Mouse (Mus musculus) forebrain, embryonic 12.5 days (tissue): ENCODE data around the gene Eml1. TPM values are rescaled to one million over a fixed set of nuclear protein-coding genes. Genes with fewer than 3 reads are reported as not detected.

ENCODE experiments used
- ATAC-seq: fragments of 200-750 bp; cut with Nextera tagmentation; 2 replicates; pipeline ENCODE4 v1.8.0; 2017; ENCODE audit warnings: moderate TSS enrichment; ENCODE audit not compliant: low FRiP score
- H3K27ac ChIP-seq: fragments of 300-500 bp; sonication (generic); 2 replicates; pipeline ENCODE4 v1.5.1; 2016; ENCODE audit warnings: mild to moderate bottlenecking
- H3K27me3 ChIP-seq: fragments of 300-500 bp; sonication (generic); 2 replicates; pipeline ENCODE4 v1.6.1; 2016; ENCODE audit warnings: mild to moderate bottlenecking
- H3K36me3 ChIP-seq: fragments of 300-500 bp; sonication (generic); replicated peaks from 2 replicates; pipeline ENCODE4 v1.6.1; 2016; ENCODE audit warnings: mild to moderate bottlenecking
- H3K4me1 ChIP-seq: fragments of 300-500 bp; sonication (generic); 2 replicates; pipeline ENCODE4 v1.6.1; 2016
- H3K4me2 ChIP-seq: fragments of 300-500 bp; sonication (generic); 2 replicates; pipeline ENCODE4 v1.6.1; 2016; ENCODE audit warnings: mild to moderate bottlenecking, moderate library complexity
- H3K4me3 ChIP-seq: fragments of 300-500 bp; sonication (generic); replicated peaks from 2 replicates; pipeline ENCODE4 v1.5.1; 2016; ENCODE audit warnings: mild to moderate bottlenecking
- H3K9ac ChIP-seq: fragments of 300-500 bp; sonication (generic); 2 replicates; pipeline ENCODE4 v1.6.1; 2016; ENCODE audit warnings: mild to moderate bottlenecking
- H3K9me3 ChIP-seq: fragments of 300-500 bp; sonication (generic); 2 replicates; pipeline ENCODE4 v1.6.1; 2016
- WGBS: fragments of 180-500 bp; shearing (Covaris S2); methylation state at CpG from one replicate; pipeline ENCODE4 v1.1.7; 2016; 5-methylcytosine and 5-hydroxymethylcytosine counted together
- polyA plus RNA-seq: library from polyadenylated mRNA; unstranded; fragments of >200 nt; fragmentation: Nextera tagmentation; extraction: Ambion mirVana; gene quantifications from 2 replicates; pipeline ENCODE4 v1.2.1, GENCODE M21; 2016

Gene Eml1
- polyA plus RNA-seq, 1 experiment from 2014 or later = 83.0 TPM

GRCm38 (mm10) chr12:108352371-108353136 is 18.2 kb upstream of the Eml1 start:
- ATAC-seq = no peak
- no peak overlapping the region for H3K27ac ChIP-seq
- WGBS = 11% methylated on average over 35 of the region's 35 CpGs
- H3K27me3 ChIP-seq = peaks cover 44% of the 10 kb centered on the region
- peaks cover 9% of the 10 kb centered on the region; the same call in 1 of the 2 replicates for H3K4me1 ChIP-seq
- H3K36me3 ChIP-seq = 0 out of 2 replicates have a peak, but pooled peaks cover 5% of the 10 kb centered on the region
- H3K4me2 ChIP-seq = peak overlapping the region; percentile 47
- peak overlapping the region; percentile 22; the same call in 1 of the 2 replicates for H3K9ac ChIP-seq
- H3K4me3 ChIP-seq = peak overlapping the region; percentile 23
- peaks cover 6% of the 10 kb centered on the region; the same call in 1 of the 2 replicates for H3K9me3 ChIP-seq

GRCm38 (mm10) chr12:108354284-108354683 is 16.5 kb upstream of the Eml1 start:
- WGBS = 64% methylated on average over 2 of the region's 2 CpGs
- Histone ChIP-seq H3K4me1 (peaks cover 9% of the 10 kb centered on the region; the same call in 1 of the 2 replicates), H3K9ac (no peak overlapping the region), H3K36me3 (0 out of 2 replicates have a peak, but pooled peaks cover 5% of the 10 kb centered on the region), H3K4me2 (no peak overlapping the region), H3K9me3 (peaks cover 6% of the 10 kb centered on the region; the same call in 1 of the 2 replicates), H3K27ac (no peak overlapping the region), H3K27me3 (peaks cover 44% of the 10 kb centered on the region), H3K4me3 (no peak overlapping the region)
- no peak for ATAC-seq

- H3K27ac ChIP-seq = no peak overlapping the region
- 0 out of 2 replicates have a peak, but pooled peaks cover 5% of the 10 kb centered on the region for H3K36me3 ChIP-seq
- peaks cover 6% of the 10 kb centered on the region; the same call in 1 of the 2 replicates for H3K9me3 ChIP-seq
- no peak overlapping the region for H3K4me2 ChIP-seq
- H3K27me3 ChIP-seq = peaks cover 41% of the 10 kb centered on the region
- ATAC-seq = no peak
- peaks cover 9% of the 10 kb centered on the region; the same call in 1 of the 2 replicates for H3K4me1 ChIP-seq
- H3K9ac ChIP-seq = no peak overlapping the region
- 83% methylated on average over 1 of the region's 1 CpGs for WGBS
- no peak overlapping the region for H3K4me3 ChIP-seq
Measured at GRCm38 (mm10) chr12:108355271-108355670, 15.5 kb upstream of the Eml1 start.

- no peak overlapping the region for H3K4me2 ChIP-seq
- H3K4me1 ChIP-seq = peaks cover 9% of the 10 kb centered on the region; the same call in 1 of the 2 replicates
- no peak overlapping the region for H3K4me3 ChIP-seq
- H3K9ac ChIP-seq = no peak overlapping the region
- 0 out of 2 replicates have a peak, but pooled peaks cover 5% of the 10 kb centered on the region for H3K36me3 ChIP-seq
- H3K27me3 ChIP-seq = peaks cover 35% of the 10 kb centered on the region
- ATAC-seq = no peak
- no peak overlapping the region for H3K27ac ChIP-seq
- peaks cover 6% of the 10 kb centered on the region; the same call in 1 of the 2 replicates for H3K9me3 ChIP-seq
Measured at GRCm38 (mm10) chr12:108355986-108356385, 14.8 kb upstream of the Eml1 start.

GRCm38 (mm10) chr12:108363796-108364195 is 7.0 kb upstream of the Eml1 start:
- Histone ChIP-seq H3K36me3 (no peaks in the 10 kb centered on the region), H3K27me3 (no peaks in the 10 kb centered on the region; the same call in 1 of the 2 replicates), H3K9me3 (no peaks in the 10 kb centered on the region), H3K9ac (no peak overlapping the region), H3K27ac (no peak overlapping the region), H3K4me2 (no peak overlapping the region), H3K4me1 (peaks cover 14% of the 10 kb centered on the region), H3K4me3 (no peak overlapping the region)
- WGBS = 4% methylated on average over 5 of the region's 5 CpGs
- peak; percentile 89 for ATAC-seq

- H3K9me3 ChIP-seq = no peaks in the 10 kb centered on the region
- H3K4me1 ChIP-seq = peaks cover 14% of the 10 kb centered on the region
- H3K9ac ChIP-seq = no peak overlapping the region
- H3K36me3 ChIP-seq = no peaks in the 10 kb centered on the region
- no peak overlapping the region for H3K4me2 ChIP-seq
- H3K27ac ChIP-seq = no peak overlapping the region
- H3K4me3 ChIP-seq = no peak overlapping the region
- no peaks in the 10 kb centered on the region; the same call in 1 of the 2 replicates for H3K27me3 ChIP-seq
- 33% methylated on average over 3 of the region's 3 CpGs for WGBS
- ATAC-seq = no peak
Measured at GRCm38 (mm10) chr12:108365340-108365739, 5.4 kb upstream of the Eml1 start.

GRCm38 (mm10) chr12:108365868-108366267 is 4.9 kb upstream of the Eml1 start:
- H3K27me3 ChIP-seq = no peaks in the 10 kb centered on the region; the same call in 1 of the 2 replicates
- no peaks in the 10 kb centered on the region for H3K9me3 ChIP-seq
- no peak overlapping the region for H3K9ac ChIP-seq
- H3K4me3 ChIP-seq = no peak overlapping the region
- no peak for ATAC-seq
- no peaks in the 10 kb centered on the region for H3K36me3 ChIP-seq
- H3K4me1 ChIP-seq = peaks cover 16% of the 10 kb centered on the region
- H3K27ac ChIP-seq = no peak overlapping the region
- H3K4me2 ChIP-seq = no peak overlapping the region
- 79% methylated on average over 7 of the region's 7 CpGs for WGBS

- no peak for ATAC-seq
- Histone ChIP-seq H3K4me2 (no peak overlapping the region), H3K27ac (no peak overlapping the region), H3K4me3 (no peak overlapping the region), H3K4me1 (peaks cover 17% of the 10 kb centered on the region), H3K9me3 (no peaks in the 10 kb centered on the region), H3K9ac (no peak overlapping the region), H3K36me3 (no peaks in the 10 kb centered on the region), H3K27me3 (no peaks in the 10 kb centered on the region; the same call in 1 of the 2 replicates)
- WGBS = 96% methylated on average over 2 of the region's 2 CpGs
Measured at GRCm38 (mm10) chr12:108367909-108368308, 2.8 kb upstream of the Eml1 start.

- no peak for ATAC-seq
- Histone ChIP-seq H3K27ac (no peak overlapping the region), H3K4me3 (no peak overlapping the region), H3K9ac (no peak overlapping the region), H3K4me2 (no peak overlapping the region), H3K9me3 (no peaks in the 10 kb centered on the region), H3K4me1 (peaks cover 16% of the 10 kb centered on the region), H3K36me3 (no peaks in the 10 kb centered on the region), H3K27me3 (no peaks in the 10 kb centered on the region; the same call in 1 of the 2 replicates)
- 68% methylated on average over 5 of the region's 5 CpGs for WGBS
Measured at GRCm38 (mm10) chr12:108368921-108369320, 1.8 kb upstream of the Eml1 start.

- H3K4me2 ChIP-seq = no peak overlapping the region
- peaks cover 4% of the 10 kb centered on the region; the same call in 1 of the 2 replicates for H3K4me1 ChIP-seq
- H3K4me3 ChIP-seq = no peak overlapping the region
- no peak overlapping the region for H3K27ac ChIP-seq
- H3K9me3 ChIP-seq = no peaks in the 10 kb centered on the region
- no peaks in the 10 kb centered on the region for H3K36me3 ChIP-seq
- no peak overlapping the region for H3K9ac ChIP-seq
- H3K27me3 ChIP-seq = no peaks in the 10 kb centered on the region; the same call in 1 of the 2 replicates
- ATAC-seq = no peak
- WGBS = 81% methylated on average over 6 of the region's 6 CpGs
Measured at GRCm38 (mm10) chr12:108371429-108371765, 640 bp downstream of the Eml1 start.

- 79% methylated on average over 17 of the region's 17 CpGs for WGBS
- H3K9ac ChIP-seq = no peak overlapping the region
- H3K4me2 ChIP-seq = no peak overlapping the region
- no peak overlapping the region for H3K27ac ChIP-seq
- H3K9me3 ChIP-seq = no peaks in the 10 kb centered on the region
- no peaks in the 10 kb centered on the region for H3K36me3 ChIP-seq
- H3K4me1 ChIP-seq = peaks cover 4% of the 10 kb centered on the region; the same call in 1 of the 2 replicates
- H3K4me3 ChIP-seq = no peak overlapping the region
- no peak for ATAC-seq
- no peaks in the 10 kb centered on the region; the same call in 1 of the 2 replicates for H3K27me3 ChIP-seq
Measured at GRCm38 (mm10) chr12:108372241-108372640, 1.5 kb downstream of the Eml1 start.

GRCm38 (mm10) chr12:108373611-108374010 is 2.9 kb downstream of the Eml1 start:
- WGBS = 81% methylated on average over 9 of the region's 9 CpGs
- no peak overlapping the region for H3K27ac ChIP-seq

More at GRCm38 (mm10) chr12:108373611-108374010, 2.9 kb downstream of the Eml1 start:
- Histone ChIP-seq H3K36me3 (no peaks in the 10 kb centered on the region), H3K9me3 (no peaks in the 10 kb centered on the region), H3K4me1 (peaks cover 4% of the 10 kb centered on the region; the same call in 1 of the 2 replicates), H3K4me3 (no peak overlapping the region), H3K9ac (no peak overlapping the region), H3K4me2 (no peak overlapping the region), H3K27me3 (no peaks in the 10 kb centered on the region; the same call in 1 of the 2 replicates)
- no peak for ATAC-seq
